Mouse (Mus musculus): ENCODE measurements around the gene Kank1. TPM values are rescaled to one million over a fixed set of nuclear protein-coding genes. Genes with fewer than 3 reads are reported as not detected.

The Kank1 gene
- polyA plus RNA-seq, 1 experiment = 6.3 TPM

- Histone ChIP-seq H3K27me3 (ENCODE audit: control insufficient read depth, insufficient read depth, low read length) (no peaks in the 10 kb centered on the region), H3K4me3 (ENCODE audit: low read depth, low read length) (no peak overlapping the region), H3K4me1 (ENCODE audit: control insufficient read depth, insufficient read depth, insufficient read length, low read length) (no peaks in the 10 kb centered on the region), H3K36me3 (ENCODE audit: control insufficient read depth, insufficient read depth, low read length) (no peaks in the 10 kb centered on the region), H3K27ac (ENCODE audit: insufficient read depth, low read depth, low read length) (no peak overlapping the region)
- no peak for TF ChIP-seq CTCF (IDR thresholded peaks at IDR 0.05; ENCODE audit: extremely low read depth, insufficient read length, insufficient replicate concordance, low read depth, low read length)
- TF ChIP-seq POLR2A (IDR thresholded peaks at IDR 0.05; ENCODE audit: low read depth, low read length) = no peak
- WGBS = 68% methylated on average over 13 of the region's 13 CpGs
These were observed 163.6 kb downstream of the Kank1 start for GRCm38 (mm10) chr19:25400212-25400913.

GRCm38 (mm10) chr19:25401521-25401920 is 164.7 kb downstream of the Kank1 start:
- no peaks in the 10 kb centered on the region for H3K4me1 ChIP-seq (ENCODE audit: control insufficient read depth, insufficient read depth, insufficient read length, low read length)
- no peak overlapping the region for H3K4me3 ChIP-seq (ENCODE audit: low read depth, low read length)
- H3K27me3 ChIP-seq (ENCODE audit: control insufficient read depth, insufficient read depth, low read length) = no peaks in the 10 kb centered on the region
- WGBS = 86% methylated on average over 8 of the region's 8 CpGs
- H3K36me3 ChIP-seq (ENCODE audit: control insufficient read depth, insufficient read depth, low read length) = no peaks in the 10 kb centered on the region
- no peak for TF ChIP-seq POLR2A (IDR thresholded peaks at IDR 0.05; ENCODE audit: low read depth, low read length)
- H3K27ac ChIP-seq (ENCODE audit: insufficient read depth, low read depth, low read length) = no peak overlapping the region

GRCm38 (mm10) chr19:25404163-25404562 is 167.4 kb downstream of the Kank1 start:
- no peak overlapping the region for H3K27ac ChIP-seq (ENCODE audit: insufficient read depth, low read depth, low read length)
- no peaks in the 10 kb centered on the region for H3K4me1 ChIP-seq (ENCODE audit: control insufficient read depth, insufficient read depth, insufficient read length, low read length)
- H3K36me3 ChIP-seq (ENCODE audit: control insufficient read depth, insufficient read depth, low read length) = no peaks in the 10 kb centered on the region
- no peaks in the 10 kb centered on the region for H3K27me3 ChIP-seq (ENCODE audit: control insufficient read depth, insufficient read depth, low read length)
- WGBS = 92% methylated on average over 4 of the region's 4 CpGs
- TF ChIP-seq CTCF (IDR thresholded peaks at IDR 0.05; ENCODE audit: extremely low read depth, insufficient read length, insufficient replicate concordance, low read depth, low read length) = no peak
- no peak for TF ChIP-seq POLR2A (IDR thresholded peaks at IDR 0.05; ENCODE audit: low read depth, low read length)
- H3K4me3 ChIP-seq (ENCODE audit: low read depth, low read length) = no peak overlapping the region

GRCm38 (mm10) chr19:25405987-25406386 is 169.2 kb downstream of the Kank1 start:
- 54% methylated on average over 6 of the region's 6 CpGs for WGBS
- H3K4me3 ChIP-seq (ENCODE audit: low read depth, low read length) = no peak overlapping the region
- H3K36me3 ChIP-seq (ENCODE audit: control insufficient read depth, insufficient read depth, low read length) = peaks cover 9% of the 10 kb centered on the region
- TF ChIP-seq POLR2A (IDR thresholded peaks at IDR 0.05; ENCODE audit: low read depth, low read length) (no peak), CTCF (IDR thresholded peaks at IDR 0.05; ENCODE audit: extremely low read depth, insufficient read length, insufficient replicate concordance, low read depth, low read length) (no peak)
- H3K27ac ChIP-seq (ENCODE audit: insufficient read depth, low read depth, low read length) = peak overlapping the region; percentile 36; the same call in 1 of the 2 replicates
- H3K27me3 ChIP-seq (ENCODE audit: control insufficient read depth, insufficient read depth, low read length) = no peaks in the 10 kb centered on the region
- H3K4me1 ChIP-seq (ENCODE audit: control insufficient read depth, insufficient read depth, insufficient read length, low read length) = no peaks in the 10 kb centered on the region; the same call in 1 of the 2 replicates

- Histone ChIP-seq H3K36me3 (ENCODE audit: control insufficient read depth, insufficient read depth, low read length) (peaks cover 11% of the 10 kb centered on the region), H3K4me1 (ENCODE audit: control insufficient read depth, insufficient read depth, insufficient read length, low read length) (no peaks in the 10 kb centered on the region; the same call in 1 of the 2 replicates), H3K27me3 (ENCODE audit: control insufficient read depth, insufficient read depth, low read length) (no peaks in the 10 kb centered on the region), H3K4me3 (ENCODE audit: low read depth, low read length) (peak overlapping the region; percentile 61), H3K27ac (ENCODE audit: insufficient read depth, low read depth, low read length) (peak overlapping the region; percentile 36)
- WGBS = 52% methylated on average over 28 of the region's 28 CpGs
- no peak for TF ChIP-seq CTCF (IDR thresholded peaks at IDR 0.05; ENCODE audit: extremely low read depth, insufficient read length, insufficient replicate concordance, low read depth, low read length)
- no peak for TF ChIP-seq POLR2A (IDR thresholded peaks at IDR 0.05; ENCODE audit: low read depth, low read length)
These were observed 169.9 kb downstream of the Kank1 start for GRCm38 (mm10) chr19:25406481-25407184.

- Histone ChIP-seq H3K36me3 (ENCODE audit: control insufficient read depth, insufficient read depth, low read length) (peaks cover 13% of the 10 kb centered on the region), H3K4me3 (ENCODE audit: low read depth, low read length) (peak overlapping the region; percentile 61), H3K27me3 (ENCODE audit: control insufficient read depth, insufficient read depth, low read length) (no peaks in the 10 kb centered on the region), H3K27ac (ENCODE audit: insufficient read depth, low read depth, low read length) (peak overlapping the region; percentile 4), H3K4me1 (ENCODE audit: control insufficient read depth, insufficient read depth, insufficient read length, low read length) (no peaks in the 10 kb centered on the region; the same call in 1 of the 2 replicates)
- TF ChIP-seq CTCF (IDR thresholded peaks at IDR 0.05; ENCODE audit: extremely low read depth, insufficient read length, insufficient replicate concordance, low read depth, low read length) = no peak
- no peak for TF ChIP-seq POLR2A (IDR thresholded peaks at IDR 0.05; ENCODE audit: low read depth, low read length)
- WGBS = 59% methylated on average over 10 of the region's 10 CpGs
These were observed 170.6 kb downstream of the Kank1 start for GRCm38 (mm10) chr19:25407185-25407886.

- whole genome bisulfite sequencing = 51% methylated on average over 6 of the region's 6 CpGs
- H3K27me3 ChIP-seq (ENCODE audit: control insufficient read depth, insufficient read depth, low read length) = no peaks in the 10 kb centered on the region
- H3K4me1 ChIP-seq (ENCODE audit: control insufficient read depth, insufficient read depth, insufficient read length, low read length) = no peaks in the 10 kb centered on the region; the same call in 1 of the 2 replicates
- TF ChIP-seq CTCF (IDR thresholded peaks at IDR 0.05; ENCODE audit: extremely low read depth, insufficient read length, insufficient replicate concordance, low read depth, low read length) (no peak), POLR2A (IDR thresholded peaks at IDR 0.05; ENCODE audit: low read depth, low read length) (no peak)
- peak overlapping the region; percentile 4; the same call in 1 of the 2 replicates for H3K27ac ChIP-seq (ENCODE audit: insufficient read depth, low read depth, low read length)
- peaks cover 13% of the 10 kb centered on the region for H3K36me3 ChIP-seq (ENCODE audit: control insufficient read depth, insufficient read depth, low read length)
- H3K4me3 ChIP-seq (ENCODE audit: low read depth, low read length) = no peak overlapping the region
These were observed 171.1 kb downstream of the Kank1 start for GRCm38 (mm10) chr19:25407887-25408236.
